8 mouse cellular contexts compared by ENCODE assay signal in the genomic region with DNA sequence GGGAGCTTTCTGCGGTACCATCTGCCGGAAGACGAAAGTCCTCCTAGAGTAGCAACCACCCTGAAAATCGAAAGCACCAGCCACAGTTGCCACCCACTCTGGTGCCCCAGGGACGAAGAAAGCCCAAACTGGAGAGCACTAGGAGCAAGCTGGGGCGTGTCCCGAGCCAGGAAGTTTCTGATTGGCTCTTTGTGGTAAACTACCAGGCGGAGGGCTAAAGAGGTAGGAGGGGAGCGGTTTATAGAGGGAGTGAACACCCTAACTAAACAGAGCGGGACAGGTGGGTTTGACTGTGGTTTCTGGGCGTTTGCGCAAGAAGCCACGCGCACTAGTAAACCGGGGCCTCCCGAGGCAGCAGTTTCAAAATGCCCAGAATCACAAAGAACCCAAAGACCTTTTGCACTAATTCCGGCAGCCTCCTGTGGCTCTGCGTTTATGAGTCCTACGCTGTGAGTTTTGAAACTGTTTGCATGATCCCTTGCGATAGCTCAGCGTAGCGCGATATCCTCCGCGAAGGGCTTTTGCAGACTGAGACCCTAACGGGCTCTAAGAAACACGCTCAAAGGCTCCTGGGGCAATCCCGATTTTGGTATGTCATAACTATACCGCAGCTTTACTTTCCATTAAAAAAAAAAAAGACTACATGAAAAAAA. TPM values are rescaled to one million over a fixed set of nuclear protein-coding genes. Genes with fewer than 3 reads are reported as not detected.
DNase-seq lines count a peak whose midpoint lies in the region; ATAC-seq lines count a peak whose summit lies in the region.
"Had no signal": no experiment of that assay in that cellular context is flagged by ENCODE, and none has a peak within 500 bp of the region (broad histone marks: within the 10 kb centered on the region; RNA-seq: fewer than 3 reads in every experiment).

No protein-coding gene starts in this region.

- peak; percentile 42; the same call in 1 of the 2 replicates for ATAC-seq in heart, embryonic 16.5 days (replicated peaks; ENCODE audit: extremely low read depth, insufficient read depth, low FRiP score)

- no peaks in the 10 kb centered on the region for H3K9me3 ChIP-seq in heart, embryonic 16.5 days (replicated peaks; ENCODE audit: control insufficient read depth, low read length)
- no peaks in the 10 kb centered on the region for H3K9me3 ChIP-seq in midbrain, embryonic 10.5 days (replicated peaks)

- peak overlapping the region; percentile 71 for H3K4me2 ChIP-seq in heart, embryonic 16.5 days (ENCODE audit: low read depth, low read length)

- peak overlapping the region; percentile 42 for H3K9ac ChIP-seq in heart, embryonic 16.5 days (ENCODE audit: low read length)

- H3K27ac ChIP-seq in heart, embryonic 16.5 days (ENCODE audit: low read length) = no peak overlapping the region
- H3K27ac ChIP-seq in midbrain, embryonic 10.5 days (replicated peaks) = no peak overlapping the region

- 1% methylated on average over 29 of the region's 29 CpGs for WGBS in heart, embryonic 16.5 days
- under 1% methylated on average over 29 of the region's 29 CpGs for WGBS in midbrain, embryonic 10.5 days

- H3K27me3 ChIP-seq in heart, embryonic 16.5 days (ENCODE audit: control insufficient read depth, insufficient read depth, low read length) = peaks cover 43% of the 10 kb centered on the region
- H3K27me3 ChIP-seq in midbrain, embryonic 10.5 days (ENCODE audit: low read depth, poor library complexity, severe bottlenecking) = peaks cover 75% of the 10 kb centered on the region

- H3K4me1 ChIP-seq in heart, embryonic 16.5 days (ENCODE audit: control insufficient read depth, insufficient read depth, low read length) = peaks cover 11% of the 10 kb centered on the region
- H3K4me1 ChIP-seq in midbrain, embryonic 10.5 days = peaks cover 28% of the 10 kb centered on the region

- peak overlapping the region; percentile 48 for H3K4me3 ChIP-seq in heart, embryonic 16.5 days (ENCODE audit: low read length)
- peak overlapping the region; percentile 59 for H3K4me3 ChIP-seq in midbrain, embryonic 10.5 days

- no peaks in the 10 kb centered on the region for H3K36me3 ChIP-seq in heart, embryonic 16.5 days (ENCODE audit: control insufficient read depth, insufficient read depth)
- H3K36me3 ChIP-seq in midbrain, embryonic 10.5 days = no peaks in the 10 kb centered on the region

- peak; percentile 88 for DNase-seq in R1 (ENCODE audit: low read depth, low spot score)
- DNase-seq in adrenal gland, postnatal 36 days = peak; percentile 67 to 78
- peak; percentile 12 to 33 for DNase-seq in kidney, postnatal 4 days
- peak; percentile 54 for DNase-seq in midbrain, embryonic 10.5 days (ENCODE audit: low spot score)
- no peak for DNase-seq in thymus, postnatal 0 days (ENCODE audit: low spot score)
- no peak for DNase-seq in spleen, adult 12 weeks (ENCODE audit: low spot score)

RNA-seq across cellular contexts. Expression of a gene that starts 1.0 kb away (rescaled TPM):
- total RNA-seq in adrenal gland, postnatal 36 days (2021) = not detected
- not detected in 2 replicates for polyA plus RNA-seq in heart, embryonic 16.5 days (2015; fragmentation: Nextera tagmentation; extraction: Ambion mirVana)
- 0.88 and 4.7 TPM in 2 replicates for polyA plus RNA-seq in midbrain, embryonic 10.5 days (2016; fragmentation: Nextera tagmentation; extraction: Ambion mirVana)
- not detected in 2 replicates for polyA plus RNA-seq in thymus, postnatal 0 days (2015; fragmentation: Nextera tagmentation; extraction: Ambion mirVana)
- polyA plus RNA-seq: testis, adult 2 months had no signal

Comparison
In these comparisons a context has a peak if more than half of its experiments do, and no peak if none do; other contexts are left out.
1. DNase-seq: peak in R1 (single experiment), adrenal gland, postnatal 36 days (2 of 2), kidney, postnatal 4 days (2 of 2) and midbrain, embryonic 10.5 days (single experiment); none in thymus, postnatal 0 days (single experiment) and spleen, adult 12 weeks (single experiment).